Mouse (Mus musculus): ENCODE results near the gene Mageh1.
"Not testable (repeated sequence)": the region's sequence is repeated elsewhere in the genome, so short reads cannot be mapped to it uniquely, and the experiment has no call there.

The Mageh1 gene

DNA sequence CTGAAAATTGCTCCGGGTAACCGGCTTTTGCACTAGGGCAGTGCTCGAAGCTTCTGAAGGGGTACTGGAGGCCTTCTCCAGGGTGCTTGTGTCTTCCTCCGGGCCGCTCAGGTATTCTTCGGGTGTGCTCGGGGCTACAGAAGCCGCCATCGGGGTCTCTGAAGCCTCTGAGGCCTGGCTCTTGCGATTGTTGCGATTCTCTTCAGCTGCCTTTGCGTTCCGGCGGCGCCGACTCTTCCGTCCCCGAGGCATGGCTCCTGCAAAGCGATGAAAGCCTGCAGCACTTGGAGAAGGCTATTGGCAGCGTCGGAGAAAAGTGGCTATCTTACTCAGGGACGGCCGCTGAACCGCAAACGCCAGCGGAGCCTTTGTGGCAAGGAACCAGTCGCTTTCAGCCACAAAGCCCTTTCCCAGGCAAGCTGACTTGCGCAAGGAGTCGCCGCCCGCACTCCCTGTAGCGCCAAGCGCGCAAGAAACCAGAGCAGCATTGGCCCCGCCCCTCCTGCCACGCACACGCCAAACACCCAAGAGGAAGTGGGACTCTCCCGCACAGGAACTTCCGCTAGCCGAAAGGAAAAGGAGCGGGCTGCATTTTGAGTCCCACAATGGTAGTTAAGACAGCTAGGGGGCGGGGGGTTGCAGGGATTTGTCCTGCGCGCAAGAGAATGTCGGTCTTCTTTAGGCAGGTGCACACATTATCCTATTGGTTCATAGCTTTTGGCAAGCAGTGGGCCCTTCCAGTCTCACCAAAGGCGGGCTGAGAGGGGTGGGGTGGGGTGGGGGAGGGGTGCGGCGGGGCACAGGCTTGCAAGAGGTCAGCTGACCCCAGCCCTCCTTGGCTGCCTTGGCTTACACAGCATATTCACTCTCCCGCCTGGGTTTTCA lies at the start of gene Mageh1:
Gene Mageh1 (minus strand): TSS at position 489 of the 885 bp plus-strand sequence.
- DNase-seq (ENCODE audit: low spot score in 2 of 2) = no peak

DNA sequence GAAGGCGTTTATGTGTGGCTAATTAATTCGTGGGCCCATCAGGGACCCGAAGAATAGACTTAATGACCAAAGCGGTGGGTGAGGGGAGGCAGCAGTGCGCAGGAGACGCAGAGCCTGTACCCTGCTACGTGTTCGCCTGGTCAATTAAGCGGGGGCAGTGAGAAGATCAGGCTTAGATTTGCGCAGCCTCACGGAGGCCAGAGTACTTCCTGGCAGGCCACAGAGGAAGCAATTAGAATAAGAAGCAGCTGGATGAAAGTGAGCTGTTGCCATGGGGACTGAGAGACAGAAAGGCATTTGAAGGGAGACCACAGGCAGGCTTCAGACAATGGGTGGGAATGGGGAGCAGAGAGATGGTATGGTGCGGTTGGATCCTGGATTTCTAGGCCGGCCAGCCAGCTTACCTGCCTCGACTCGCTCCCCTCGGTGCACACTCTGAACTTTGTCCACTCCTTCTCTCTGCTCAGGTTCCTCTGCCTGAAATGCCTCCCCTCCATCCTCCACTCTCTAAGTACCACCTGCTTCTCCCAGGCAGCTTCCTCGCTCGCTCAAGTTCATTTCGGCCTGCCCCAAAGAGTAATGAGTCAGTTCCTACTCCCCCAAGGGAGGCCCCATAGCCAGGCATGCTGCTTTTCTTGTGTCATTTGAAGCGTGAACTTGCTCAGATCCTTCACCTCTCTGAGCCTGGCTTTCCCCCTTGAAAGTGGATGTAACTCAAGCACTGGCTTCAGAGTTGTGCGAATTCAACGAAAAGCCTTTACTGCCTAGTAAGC lies 783 bp upstream of the Mageh1 start:
- not testable (repeated sequence) for DNase-seq (ENCODE audit: low spot score in 2 of 2)

GRCm38 (mm10) chrX:153031547-153031946 lies 5.8 kb downstream of the Mageh1 start:
- not testable (repeated sequence) for DNase-seq (ENCODE audit: low spot score in 2 of 2)

GRCm38 (mm10) chrX:153025709-153026108 lies 11.7 kb downstream of the Mageh1 start:
- DNase-seq (ENCODE audit: low spot score in 2 of 2) = not testable (repeated sequence)

- not testable (repeated sequence) for DNase-seq (ENCODE audit: low spot score in 2 of 2)
Observed at GRCm38 (mm10) chrX:153025255-153025654, 12.1 kb downstream of the Mageh1 start.

GRCm38 (mm10) chrX:153007685-153008047 lies 29.7 kb downstream of the Mageh1 start:
- no peak for DNase-seq (ENCODE audit: low spot score in 2 of 2)

- peak; percentile 5 to 14 for DNase-seq (ENCODE audit: low spot score in 2 of 2)
Observed at GRCm38 (mm10) chrX:153007021-153007684, 30.2 kb downstream of the Mageh1 start.

GRCm38 (mm10) chrX:153006387-153006841 lies 31.0 kb downstream of the Mageh1 start, which contains the start of gene Usp51:
Usp51 (plus strand) TSS chrX:153006469.
- DNase-seq (ENCODE audit: low spot score in 2 of 2) = no peak

- DNase-seq (ENCODE audit: low spot score in 2 of 2) = not testable (repeated sequence)
Observed at GRCm38 (mm10) chrX:152996105-152996504, 41.3 kb downstream of the Mageh1 start.

DNA sequence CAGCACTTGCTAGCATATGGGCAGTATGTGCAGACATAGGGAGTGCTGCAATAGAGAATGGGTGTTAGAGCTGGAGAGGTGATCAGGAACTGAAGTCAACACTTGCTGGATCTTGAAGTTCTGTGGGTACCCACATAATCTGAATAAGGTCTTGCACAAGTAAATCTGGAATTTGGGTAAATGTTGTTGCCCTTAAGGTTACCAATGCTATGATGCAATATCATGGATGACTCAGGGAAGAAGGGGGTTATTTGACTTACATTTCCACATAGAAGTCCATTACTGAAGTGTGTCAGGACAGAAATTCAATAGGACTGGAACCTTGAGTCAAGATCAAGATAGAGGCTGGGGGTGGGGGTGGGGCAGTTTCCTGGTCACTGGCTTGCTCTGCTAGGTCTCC lies 47.5 kb downstream of the Mageh1 start:
- not testable (repeated sequence) for DNase-seq (ENCODE audit: low spot score in 2 of 2)

Measured in thymus, postnatal 10 days (tissue).